Mouse (Mus musculus) bone marrow macrophage, adult 2 months (primary cell): ENCODE measurements around the gene Tex33.

ENCODE experiments used
- CTCF ChIP-seq: IDR thresholded peaks from 2 replicates; pipeline ENCODE4 v1.5.1; 2012; ENCODE audit warnings: low read depth, mild to moderate bottlenecking, low read length, moderate library complexity
- POLR2A ChIP-seq: IDR thresholded peaks from 2 replicates; pipeline ENCODE4 v1.6.1; 2012; ENCODE audit warnings: mild to moderate bottlenecking, low read depth, low read length, borderline replicate concordance

DNA sequence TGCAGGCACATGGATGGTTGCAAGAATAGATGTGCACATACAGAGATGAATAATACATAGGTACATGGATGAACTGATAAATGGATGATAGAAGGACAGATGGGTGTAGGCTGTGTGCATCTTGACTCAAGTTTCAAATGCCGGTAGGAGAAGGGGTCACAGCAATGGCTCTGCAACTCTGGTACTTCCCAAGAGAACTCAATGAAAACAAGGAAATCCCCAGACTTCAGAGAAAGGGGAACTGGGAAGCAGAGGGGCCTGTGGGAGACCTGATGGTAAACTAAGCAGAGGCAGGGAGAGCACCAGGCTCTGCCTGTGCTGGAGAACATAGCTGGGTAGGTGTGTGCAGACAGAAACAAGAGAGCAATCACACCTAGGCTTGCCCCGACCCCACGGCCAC, 61.3 kb downstream of the Tex33 start:
- TF ChIP-seq POLR2A: no peak
- TF ChIP-seq CTCF: no peak
